Mouse (Mus musculus): Measurements from ENCODE around the gene Btbd2. TPM values are rescaled to one million over a fixed set of nuclear protein-coding genes. Genes with fewer than 3 reads are reported as not detected.

Gene Btbd2
- polyA plus RNA-seq, 1 experiment from 2014 or later = 69.9 TPM

- 90% methylated on average over 7 of the region's 7 CpGs for WGBS
- Histone ChIP-seq H3K4me3 (peak overlapping the region; percentile 89), H3K36me3 (peaks cover 39% of the 10 kb centered on the region), H3K9me3 (no peaks in the 10 kb centered on the region), H3K27ac (peak overlapping the region; percentile 90; the same call in 1 of the 2 replicates), H3K27me3 (ENCODE audit: insufficient read depth, poor library complexity, severe bottlenecking) (no peaks in the 10 kb centered on the region), H3K4me1 (peaks cover 37% of the 10 kb centered on the region)
- peak; percentile 89 for DNase-seq (ENCODE audit: low spot score)
Measured at GRCm38 (mm10) chr10:80604001-80604509, 52.8 kb downstream of the Btbd2 start.

- WGBS = 27% methylated on average over 7 of the region's 7 CpGs
- Histone ChIP-seq H3K4me1 (peaks cover 37% of the 10 kb centered on the region), H3K4me3 (peak overlapping the region; percentile 89), H3K27ac (peak overlapping the region; percentile 90), H3K36me3 (peaks cover 32% of the 10 kb centered on the region), H3K27me3 (ENCODE audit: insufficient read depth, poor library complexity, severe bottlenecking) (no peaks in the 10 kb centered on the region), H3K9me3 (no peaks in the 10 kb centered on the region)
- no peak for DNase-seq (ENCODE audit: low spot score)
Measured at GRCm38 (mm10) chr10:80603364-80603763, 53.5 kb downstream of the Btbd2 start.

DNA sequence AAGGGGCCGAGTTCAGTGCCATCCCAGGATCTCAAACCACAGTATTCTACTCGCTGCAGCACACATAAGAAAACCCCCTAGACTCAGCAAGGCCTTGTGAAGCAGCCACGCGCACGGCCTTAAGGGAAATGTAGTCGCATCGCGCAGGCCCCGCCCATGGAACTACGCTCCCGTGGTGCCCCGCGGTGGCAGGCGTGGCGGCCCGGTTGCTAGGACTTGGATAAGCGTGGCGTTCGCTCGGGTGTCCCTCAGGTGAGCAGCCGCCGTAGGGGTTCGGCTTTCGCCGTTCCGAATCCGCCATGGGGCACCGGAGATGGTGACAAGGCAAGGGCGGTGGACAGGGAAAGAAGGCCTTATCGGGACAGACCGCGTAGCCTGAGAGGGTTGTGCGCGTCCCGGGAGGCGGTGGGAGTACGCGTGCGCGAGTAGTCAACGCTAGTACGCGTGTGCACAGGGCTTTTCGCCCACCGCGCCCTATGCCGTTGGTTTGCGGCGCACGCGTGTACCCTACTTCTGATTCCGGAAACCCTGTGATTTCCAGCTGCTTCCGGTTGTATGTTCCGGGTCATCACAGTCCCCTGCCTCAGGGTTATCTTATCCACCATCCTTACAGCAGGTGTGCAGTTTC, 54.1 kb downstream of the Btbd2 start, which contains the start of the genes Scamp4 and Adat3:
TSS of gene Scamp4 (plus strand) at position 175 of the 628 bp plus-strand sequence.
TSS of gene Adat3 (plus strand) at position 183 of the 628 bp plus-strand sequence.
- DNase-seq (ENCODE audit: low spot score) = peak; percentile 98
- no peaks in the 10 kb centered on the region for H3K27me3 ChIP-seq (ENCODE audit: insufficient read depth, poor library complexity, severe bottlenecking)
- H3K9me3 ChIP-seq = no peaks in the 10 kb centered on the region
- WGBS = under 1% methylated on average over 54 of the region's 54 CpGs
- H3K27ac ChIP-seq = peak within 1 kb of the TSS; percentile 90
- peaks cover 32% of the 10 kb centered on the region for H3K4me1 ChIP-seq
- peaks cover 26% of the 10 kb centered on the region for H3K36me3 ChIP-seq
- peak within 1 kb of the TSS; percentile 89 for H3K4me3 ChIP-seq

DNA sequence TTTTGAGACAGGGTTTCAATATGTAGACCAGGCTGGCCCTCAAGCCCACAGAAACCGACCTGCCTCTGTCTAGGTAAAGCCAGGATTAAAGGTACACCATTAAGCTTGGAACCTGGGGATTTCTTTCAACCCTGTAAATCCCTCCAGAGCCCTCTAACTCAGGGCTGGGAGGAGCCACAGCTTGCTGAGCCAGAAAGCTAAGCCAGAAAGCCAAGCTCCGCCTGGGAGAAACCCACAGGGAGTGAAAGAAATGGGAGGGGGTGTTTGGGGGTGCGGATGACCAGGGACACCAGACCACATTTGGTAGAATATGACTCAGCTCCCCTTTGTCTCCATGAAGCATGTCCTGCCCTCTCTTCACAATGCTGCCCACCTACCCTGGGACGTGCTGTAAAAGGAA, 60.6 kb downstream of the Btbd2 start:
- 43% methylated on average over 4 of the region's 4 CpGs for WGBS
- Histone ChIP-seq H3K27ac (no peak overlapping the region; the same call in 1 of the 2 replicates), H3K9me3 (no peaks in the 10 kb centered on the region), H3K4me1 (no peaks in the 10 kb centered on the region; the same call in 1 of the 2 replicates), H3K27me3 (ENCODE audit: insufficient read depth, poor library complexity, severe bottlenecking) (no peaks in the 10 kb centered on the region), H3K36me3 (no peaks in the 10 kb centered on the region), H3K4me3 (no peak overlapping the region)
- DNase-seq (ENCODE audit: low spot score) = no peak

Small RNAs within 50 kb of the gene (microRNA-seq; reads per million reads assigned to microRNA genes)
- not detected for gene Mir6912

Other genes starting within 250 kb of the Btbd2 start
- gene Tcf3, start 223.4 kb downstream of the Btbd2 start, polyA plus RNA-seq (2016; fragmentation: Nextera tagmentation; extraction: Ambion mirVana) = 80.6 and 140 TPM in 2 replicates
- gene Onecut3, start 162.2 kb downstream of the Btbd2 start, polyA plus RNA-seq (2016; fragmentation: Nextera tagmentation; extraction: Ambion mirVana) = 0.44 TPM in 1 of 2 replicates, not detected in the other
- gene Atp8b3, start 117.9 kb downstream of the Btbd2 start, polyA plus RNA-seq (2016; fragmentation: Nextera tagmentation; extraction: Ambion mirVana) = 0.31 and 0.32 TPM in 2 replicates
- 25.1 and 26.9 TPM in 2 replicates for gene Rexo1, start 95.5 kb downstream of the Btbd2 start, polyA plus RNA-seq (2016; fragmentation: Nextera tagmentation; extraction: Ambion mirVana)
- 7.9 and 8.1 TPM in 2 replicates for gene Klf16, start 79.8 kb downstream of the Btbd2 start, polyA plus RNA-seq (2016; fragmentation: Nextera tagmentation; extraction: Ambion mirVana)
- gene Abhd17a, start 66.7 kb downstream of the Btbd2 start, polyA plus RNA-seq (2016; fragmentation: Nextera tagmentation; extraction: Ambion mirVana) = 94.1 and 120 TPM in 2 replicates
- 97.4 and 97.9 TPM in 2 replicates for gene Scamp4, start 54.2 kb downstream of the Btbd2 start, polyA plus RNA-seq (2016; fragmentation: Nextera tagmentation; extraction: Ambion mirVana)
- 5.8 and 9.3 TPM in 2 replicates for gene Adat3, start 54.2 kb downstream of the Btbd2 start, polyA plus RNA-seq (2016; fragmentation: Nextera tagmentation; extraction: Ambion mirVana)
- 3.1 and 3.5 TPM in 2 replicates for gene Gm49322, start 51.0 kb downstream of the Btbd2 start, polyA plus RNA-seq (2016; fragmentation: Nextera tagmentation; extraction: Ambion mirVana)
- 110 and 150 TPM in 2 replicates for gene Csnk1g2, start 34.2 kb downstream of the Btbd2 start, polyA plus RNA-seq (2016; fragmentation: Nextera tagmentation; extraction: Ambion mirVana)
- 90.8 and 92.0 TPM in 2 replicates for gene Mknk2, start 21.0 kb upstream of the Btbd2 start, polyA plus RNA-seq (2016; fragmentation: Nextera tagmentation; extraction: Ambion mirVana)
- gene Mob3a, start 44.9 kb upstream of the Btbd2 start, polyA plus RNA-seq (2016; fragmentation: Nextera tagmentation; extraction: Ambion mirVana) = 54.8 and 56.8 TPM in 2 replicates
- gene Izumo4, start 45.1 kb upstream of the Btbd2 start, polyA plus RNA-seq (2016; fragmentation: Nextera tagmentation; extraction: Ambion mirVana) = 12.8 and 14.4 TPM in 2 replicates
- 53.1 and 60.4 TPM in 2 replicates for gene Ap3d1, start 85.2 kb upstream of the Btbd2 start, polyA plus RNA-seq (2016; fragmentation: Nextera tagmentation; extraction: Ambion mirVana)
- gene Dot1l, start 98.1 kb upstream of the Btbd2 start, polyA plus RNA-seq (2016; fragmentation: Nextera tagmentation; extraction: Ambion mirVana) = 25.6 and 26.1 TPM in 2 replicates
- gene Sf3a2, start 141.1 kb upstream of the Btbd2 start, polyA plus RNA-seq (2016; fragmentation: Nextera tagmentation; extraction: Ambion mirVana) = 70.6 and 84.1 TPM in 2 replicates
- 116 and 151 TPM in 2 replicates for gene Plekhj1, start 141.6 kb upstream of the Btbd2 start, polyA plus RNA-seq (2016; fragmentation: Nextera tagmentation; extraction: Ambion mirVana)
- gene Amh, start 148.2 kb upstream of the Btbd2 start, polyA plus RNA-seq (2016; fragmentation: Nextera tagmentation; extraction: Ambion mirVana) = not detected in 2 replicates
- 7.9 and 8.8 TPM in 2 replicates for gene Jsrp1, start 156.4 kb upstream of the Btbd2 start, polyA plus RNA-seq (2016; fragmentation: Nextera tagmentation; extraction: Ambion mirVana)
- gene Oaz1, start 169.6 kb upstream of the Btbd2 start, polyA plus RNA-seq (2016; fragmentation: Nextera tagmentation; extraction: Ambion mirVana) = 2,064 and 2,176 TPM in 2 replicates
- 0.14 and 0.43 TPM in 2 replicates for gene Lingo3, start 187.0 kb upstream of the Btbd2 start, polyA plus RNA-seq (2016; fragmentation: Nextera tagmentation; extraction: Ambion mirVana)
- 200 and 266 TPM in 2 replicates for gene Lsm7, start 198.1 kb upstream of the Btbd2 start, polyA plus RNA-seq (2016; fragmentation: Nextera tagmentation; extraction: Ambion mirVana)
- gene Sppl2b, start 198.2 kb upstream of the Btbd2 start, polyA plus RNA-seq (2016; fragmentation: Nextera tagmentation; extraction: Ambion mirVana) = 32.1 and 34.6 TPM in 2 replicates
- gene Tmprss9, start 214.8 kb upstream of the Btbd2 start, polyA plus RNA-seq (2016; fragmentation: Nextera tagmentation; extraction: Ambion mirVana) = not detected in 2 replicates
- gene Timm13, start 243.9 kb upstream of the Btbd2 start, polyA plus RNA-seq (2016; fragmentation: Nextera tagmentation; extraction: Ambion mirVana) = 348 and 363 TPM in 2 replicates